Mouse (Mus musculus): Measurements from ENCODE around the gene Gpr84. TPM values are rescaled to one million over a fixed set of nuclear protein-coding genes. Genes with fewer than 3 reads are reported as not detected.
A peak's percentile ranks its signal among the peaks of the same experiment; 100 is the strongest.

Gpr84 gene
- polyA plus RNA-seq, 1 experiment from 2014 or later: not detected

GRCm38 (mm10) chr15:103308876-103309580 lies 1.4 kb downstream of the Gpr84 start:
- Histone ChIP-seq H3K9me3 (replicated peaks; ENCODE audit: control insufficient read depth, low read length) (no peaks in the 10 kb centered on the region), H3K36me3 (replicated peaks; ENCODE audit: control insufficient read depth, insufficient read depth, low read depth, low read length) (no peaks in the 10 kb centered on the region), H3K27me3 (ENCODE audit: control insufficient read depth, insufficient read depth, low read length) (no peaks in the 10 kb centered on the region), H3K4me2 (ENCODE audit: low read depth, low read length) (peak overlapping the region; percentile 29), H3K9ac (replicated peaks; ENCODE audit: low read length) (peak overlapping the region; percentile 54), H3K27ac (replicated peaks; ENCODE audit: low read depth, low read length) (no peak overlapping the region), H3K4me1 (ENCODE audit: control insufficient read depth, insufficient read depth, low read length) (peaks cover 3% of the 10 kb centered on the region), H3K4me3 (ENCODE audit: low read depth, low read length) (no peak overlapping the region)
- 65% methylated on average over 26 of the region's 26 CpGs for WGBS
- DNase-seq (ENCODE audit: low spot score): no peak
- ATAC-seq (replicated peaks; ENCODE audit: insufficient number of reproducible peaks, low FRiP score, low TSS enrichment, low read depth): no peak

- DNase-seq (ENCODE audit: low spot score) (no peak), ATAC-seq (replicated peaks; ENCODE audit: insufficient number of reproducible peaks, low FRiP score, low TSS enrichment, low read depth) (no peak)
- no peak overlapping the region for H3K27ac ChIP-seq (replicated peaks; ENCODE audit: low read depth, low read length)
- peak overlapping the region; percentile 54 for H3K9ac ChIP-seq (replicated peaks; ENCODE audit: low read length)
- H3K36me3 ChIP-seq (replicated peaks; ENCODE audit: control insufficient read depth, insufficient read depth, low read depth, low read length): no peaks in the 10 kb centered on the region
- 46% methylated on average over 28 of the region's 28 CpGs for WGBS
- no peak overlapping the region for H3K4me3 ChIP-seq (ENCODE audit: low read depth, low read length)
- no peaks in the 10 kb centered on the region for H3K9me3 ChIP-seq (replicated peaks; ENCODE audit: control insufficient read depth, low read length)
- no peaks in the 10 kb centered on the region for H3K27me3 ChIP-seq (ENCODE audit: control insufficient read depth, insufficient read depth, low read length)
- peak overlapping the region; percentile 29 for H3K4me2 ChIP-seq (ENCODE audit: low read depth, low read length)
- peaks cover 7% of the 10 kb centered on the region for H3K4me1 ChIP-seq (ENCODE audit: control insufficient read depth, insufficient read depth, low read length)
Measured at GRCm38 (mm10) chr15:103308056-103308875, 2.1 kb downstream of the Gpr84 start.

- H3K27me3 ChIP-seq (ENCODE audit: control insufficient read depth, insufficient read depth, low read length): no peaks in the 10 kb centered on the region
- no peak overlapping the region for H3K4me3 ChIP-seq (ENCODE audit: low read depth, low read length)
- ATAC-seq (replicated peaks; ENCODE audit: insufficient number of reproducible peaks, low FRiP score, low TSS enrichment, low read depth) (no peak), DNase-seq (ENCODE audit: low spot score) (peak; percentile 98)
- under 1% methylated on average over 7 of the region's 7 CpGs for WGBS
- no peak overlapping the region for H3K27ac ChIP-seq (replicated peaks; ENCODE audit: low read depth, low read length)
- no peak overlapping the region for H3K9ac ChIP-seq (replicated peaks; ENCODE audit: low read length)
- peaks cover 11% of the 10 kb centered on the region for H3K4me1 ChIP-seq (ENCODE audit: control insufficient read depth, insufficient read depth, low read length)
- no peak overlapping the region for H3K4me2 ChIP-seq (ENCODE audit: low read depth, low read length)
- no peaks in the 10 kb centered on the region for H3K9me3 ChIP-seq (replicated peaks; ENCODE audit: control insufficient read depth, low read length)
- H3K36me3 ChIP-seq (replicated peaks; ENCODE audit: control insufficient read depth, insufficient read depth, low read depth, low read length): no peaks in the 10 kb centered on the region
Measured at GRCm38 (mm10) chr15:103307125-103307524, 3.3 kb downstream of the Gpr84 start.

GRCm38 (mm10) chr15:103305792-103306645 lies 4.4 kb downstream of the Gpr84 start:
- Histone ChIP-seq H3K9me3 (replicated peaks; ENCODE audit: control insufficient read depth, low read length) (no peaks in the 10 kb centered on the region), H3K27ac (replicated peaks; ENCODE audit: low read depth, low read length) (peak overlapping the region; percentile 56), H3K27me3 (ENCODE audit: control insufficient read depth, insufficient read depth, low read length) (no peaks in the 10 kb centered on the region), H3K36me3 (replicated peaks; ENCODE audit: control insufficient read depth, insufficient read depth, low read depth, low read length) (no peaks in the 10 kb centered on the region), H3K4me1 (ENCODE audit: control insufficient read depth, insufficient read depth, low read length) (peaks cover 18% of the 10 kb centered on the region), H3K4me3 (ENCODE audit: low read depth, low read length) (peak overlapping the region; percentile 33), H3K9ac (replicated peaks; ENCODE audit: low read length) (peak overlapping the region; percentile 69), H3K4me2 (ENCODE audit: low read depth, low read length) (peak overlapping the region; percentile 49)
- no peak for DNase-seq (ENCODE audit: low spot score)
- no peak for ATAC-seq (replicated peaks; ENCODE audit: insufficient number of reproducible peaks, low FRiP score, low TSS enrichment, low read depth)
- 25% methylated on average over 8 of the region's 8 CpGs for WGBS

- WGBS: 0% methylated on average over 51 of the region's 71 CpGs
- H3K27ac ChIP-seq (replicated peaks; ENCODE audit: low read depth, low read length): peak overlapping the region; percentile 90
- H3K9ac ChIP-seq (replicated peaks; ENCODE audit: low read length): peak overlapping the region; percentile 69
Measured at GRCm38 (mm10) chr15:103305070-103305678, 5.2 kb downstream of the Gpr84 start.

GRCm38 (mm10) chr15:103304616-103304969 lies 5.8 kb downstream of the Gpr84 start:
- Histone ChIP-seq H3K4me1 (ENCODE audit: control insufficient read depth, insufficient read depth, low read length) (peaks cover 22% of the 10 kb centered on the region), H3K9ac (replicated peaks; ENCODE audit: low read length) (peak overlapping the region; percentile 62), H3K4me2 (ENCODE audit: low read depth, low read length) (peak overlapping the region; percentile 51), H3K36me3 (replicated peaks; ENCODE audit: control insufficient read depth, insufficient read depth, low read depth, low read length) (no peaks in the 10 kb centered on the region), H3K27me3 (ENCODE audit: control insufficient read depth, insufficient read depth, low read length) (no peaks in the 10 kb centered on the region), H3K27ac (replicated peaks; ENCODE audit: low read depth, low read length) (peak overlapping the region; percentile 90), H3K4me3 (ENCODE audit: low read depth, low read length) (peak overlapping the region; percentile 38), H3K9me3 (replicated peaks; ENCODE audit: control insufficient read depth, low read length) (no peaks in the 10 kb centered on the region)
- WGBS: 0% methylated on average over 9 of the region's 9 CpGs
- ATAC-seq (replicated peaks; ENCODE audit: insufficient number of reproducible peaks, low FRiP score, low TSS enrichment, low read depth) (0 out of 2 replicates have a peak, but pooled peaks have one; percentile 4), DNase-seq (ENCODE audit: low spot score) (peak; percentile 42)

More at GRCm38 (mm10) chr15:103305070-103305678, 5.2 kb downstream of the Gpr84 start:
- Histone ChIP-seq H3K27me3 (ENCODE audit: control insufficient read depth, insufficient read depth, low read length) (no peaks in the 10 kb centered on the region), H3K9me3 (replicated peaks; ENCODE audit: control insufficient read depth, low read length) (no peaks in the 10 kb centered on the region), H3K36me3 (replicated peaks; ENCODE audit: control insufficient read depth, insufficient read depth, low read depth, low read length) (no peaks in the 10 kb centered on the region), H3K4me2 (ENCODE audit: low read depth, low read length) (peak overlapping the region; percentile 51), H3K4me1 (ENCODE audit: control insufficient read depth, insufficient read depth, low read length) (peaks cover 20% of the 10 kb centered on the region), H3K4me3 (ENCODE audit: low read depth, low read length) (peak overlapping the region; percentile 38)
- DNase-seq (ENCODE audit: low spot score) (peak; percentile 99), ATAC-seq (replicated peaks; ENCODE audit: insufficient number of reproducible peaks, low FRiP score, low TSS enrichment, low read depth) (peak; percentile 92)

- Histone ChIP-seq H3K27me3 (ENCODE audit: control insufficient read depth, insufficient read depth, low read length) (no peaks in the 10 kb centered on the region), H3K9ac (replicated peaks; ENCODE audit: low read length) (peak overlapping the region; percentile 62), H3K4me3 (ENCODE audit: low read depth, low read length) (peak overlapping the region; percentile 38; the same call in 1 of the 2 replicates), H3K36me3 (replicated peaks; ENCODE audit: control insufficient read depth, insufficient read depth, low read depth, low read length) (no peaks in the 10 kb centered on the region), H3K4me2 (ENCODE audit: low read depth, low read length) (peak overlapping the region; percentile 51), H3K27ac (replicated peaks; ENCODE audit: low read depth, low read length) (peak overlapping the region; percentile 90), H3K9me3 (replicated peaks; ENCODE audit: control insufficient read depth, low read length) (no peaks in the 10 kb centered on the region), H3K4me1 (ENCODE audit: control insufficient read depth, insufficient read depth, low read length) (peaks cover 28% of the 10 kb centered on the region)
- ATAC-seq (replicated peaks; ENCODE audit: insufficient number of reproducible peaks, low FRiP score, low TSS enrichment, low read depth): no peak
- peak; percentile 63 for DNase-seq (ENCODE audit: low spot score)
- 6% methylated on average over 8 of the region's 8 CpGs for WGBS
Measured at GRCm38 (mm10) chr15:103303916-103304615, 6.3 kb downstream of the Gpr84 start.

Data from embryonic facial prominence, embryonic 11.5 days (tissue).